Mouse (Mus musculus) kidney, postnatal 0 days (tissue): Measurements from ENCODE around the gene Napsa. TPM values are rescaled to one million over a fixed set of nuclear protein-coding genes. Genes with fewer than 3 reads are reported as not detected.
A peak's percentile ranks its signal among the peaks of the same experiment; 100 is the strongest.

Experiments used
- ATAC-seq: fragments of 200-750 bp; cut with Nextera tagmentation; replicated peaks from 2 replicates; pipeline ENCODE4 v1.8.0; 2017; ENCODE audit warnings: low read depth, moderate number of reproducible peaks, moderate TSS enrichment, moderate library complexity; ENCODE audit not compliant: low FRiP score
- DNase-seq: peaks from one replicate; pipeline ENCODE4 v3.0.0-alpha.2; 2016; ENCODE audit warnings: low spot score
- H3K27ac ChIP-seq: fragments of 300-500 bp; sonication (generic); 2 replicates; pipeline ENCODE4 v1.5.1; 2014; ENCODE audit warnings: mild to moderate bottlenecking
- H3K27me3 ChIP-seq: fragments of 300-500 bp; sonication (generic); 2 replicates; pipeline ENCODE4 v1.6.1; 2014; ENCODE audit warnings: low read length, mixed read lengths; ENCODE audit not compliant: insufficient read depth
- H3K36me3 ChIP-seq: fragments of 300-500 bp; sonication (generic); 2 replicates; pipeline ENCODE4 v1.6.1; 2014; ENCODE audit warnings: low read length, mixed read lengths; ENCODE audit not compliant: insufficient read depth
- H3K4me1 ChIP-seq: fragments of 300-500 bp; sonication (generic); replicated peaks from 2 replicates; pipeline ENCODE4 v1.6.1; 2014; ENCODE audit warnings: antibody characterized with exemption, low read length, mixed read lengths; ENCODE audit not compliant: insufficient read depth
- H3K4me2 ChIP-seq: fragments of 300-500 bp; sonication (generic); 2 replicates; pipeline ENCODE4 v1.6.1; 2014; ENCODE audit warnings: mild to moderate bottlenecking, low read length, moderate library complexity, mixed read lengths
- H3K4me3 ChIP-seq: fragments of 300-500 bp; sonication (generic); replicated peaks from 2 replicates; pipeline ENCODE4 v1.5.1; 2014; ENCODE audit warnings: low read depth, low read length
- H3K9ac ChIP-seq: fragments of 300-500 bp; sonication (generic); 2 replicates; pipeline ENCODE4 v1.6.1; 2014; ENCODE audit warnings: low read depth, low read length
- H3K9me3 ChIP-seq: fragments of 300-500 bp; sonication (generic); replicated peaks from 2 replicates; pipeline ENCODE4 v1.6.1; 2016; ENCODE audit warnings: low read length, inconsistent platforms, mixed read lengths
- CTCF ChIP-seq: IDR thresholded peaks from 2 replicates; pipeline ENCODE4 v1.5.1; 2016; ENCODE audit warnings: antibody characterized with exemption, low read depth, mild to moderate bottlenecking, moderate library complexity
- WGBS: fragments of 180-500 bp; shearing (Covaris S2); extraction: QIAGEN DNeasy Blood & Tissue Kit; methylation state at CpG from one replicate; pipeline ENCODE4 v1.1.7; 2014; 5-methylcytosine and 5-hydroxymethylcytosine counted together
- polyA plus RNA-seq: library from polyadenylated mRNA; unstranded; fragments of >200 nt; fragmentation: Nextera tagmentation; extraction: Ambion mirVana; gene quantifications from 2 replicates; pipeline ENCODE4 v1.2.1, GENCODE M21; 2015

Napsa gene
- polyA plus RNA-seq, 1 experiment from 2014 or later: 408 TPM

DNA sequence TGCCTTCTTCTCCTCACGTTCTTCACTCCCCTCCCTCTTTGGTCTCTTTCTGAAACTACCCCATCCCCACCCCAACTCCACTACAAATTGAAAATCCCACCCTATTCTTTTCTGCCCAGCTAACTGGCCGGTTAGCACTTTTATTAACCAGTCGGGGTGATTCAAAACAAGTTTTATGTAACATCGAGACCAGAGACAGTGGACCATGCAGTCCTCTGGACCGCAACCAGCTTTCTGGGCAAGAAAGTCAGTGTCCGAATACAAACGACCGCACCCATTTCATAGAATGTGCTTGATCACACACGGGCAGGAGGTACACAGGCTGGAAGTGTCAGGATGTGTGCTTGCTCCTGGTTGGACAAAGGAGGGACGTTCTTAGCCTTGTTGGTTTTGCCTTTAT lies 7.7 kb upstream of the Napsa start:
- Histone ChIP-seq H3K27ac (no peak overlapping the region), H3K4me2 (no peak overlapping the region), H3K4me1 (no peaks in the 10 kb centered on the region), H3K36me3 (no peaks in the 10 kb centered on the region), H3K9ac (no peak overlapping the region), H3K27me3 (no peaks in the 10 kb centered on the region), H3K4me3 (no peak overlapping the region), H3K9me3 (no peaks in the 10 kb centered on the region)
- no peak for TF ChIP-seq CTCF
- 65% methylated on average over 10 of the region's 10 CpGs for WGBS
- DNase-seq: no peak
- ATAC-seq: no peak

DNA sequence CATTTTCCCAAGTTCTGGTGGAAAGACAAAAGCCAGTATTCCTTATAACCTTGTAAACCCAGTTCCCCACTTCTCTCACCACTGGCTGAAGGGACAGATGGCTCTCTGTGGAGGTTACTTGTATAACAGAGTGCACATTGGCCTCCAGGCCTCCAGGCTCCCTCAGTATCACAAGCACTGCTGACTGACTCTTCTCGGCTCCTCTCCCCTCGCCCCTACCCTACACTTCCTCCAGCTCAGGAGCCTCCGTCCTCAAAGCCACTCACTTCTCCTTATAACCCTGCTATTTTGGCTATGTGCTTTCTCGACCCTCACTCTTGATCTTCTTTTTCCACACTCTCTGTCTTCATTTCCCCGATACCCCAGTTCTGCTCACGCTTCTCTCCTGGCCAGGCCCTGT lies 6.8 kb upstream of the Napsa start:
- no peak for ATAC-seq
- DNase-seq: no peak
- WGBS: 70% methylated on average over 6 of the region's 6 CpGs
- Histone ChIP-seq H3K4me2 (no peak overlapping the region), H3K36me3 (no peaks in the 10 kb centered on the region), H3K9ac (no peak overlapping the region), H3K4me1 (no peaks in the 10 kb centered on the region), H3K27ac (no peak overlapping the region), H3K27me3 (no peaks in the 10 kb centered on the region), H3K4me3 (no peak overlapping the region), H3K9me3 (no peaks in the 10 kb centered on the region)
- TF ChIP-seq CTCF: no peak

DNA sequence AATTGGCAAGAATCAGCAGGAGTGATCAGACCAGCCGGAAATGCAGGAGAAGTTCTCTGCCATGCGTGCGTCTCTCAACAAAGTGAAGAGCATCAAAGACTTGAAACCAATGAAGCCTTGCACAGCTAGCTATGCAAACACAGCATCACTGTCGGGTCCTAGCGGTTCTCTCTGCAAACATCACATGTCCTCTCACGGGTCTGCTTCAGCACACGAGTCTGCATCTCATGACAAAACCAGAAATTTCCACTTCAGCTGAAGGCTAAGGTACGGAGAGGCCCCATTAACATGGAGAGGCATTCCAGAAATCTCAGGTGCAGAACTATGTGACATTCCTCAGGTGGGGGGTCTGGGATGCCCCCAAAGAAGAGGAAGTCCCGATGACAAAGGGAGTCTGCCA lies 3.4 kb upstream of the Napsa start:
- Histone ChIP-seq H3K36me3 (no peaks in the 10 kb centered on the region), H3K4me1 (no peaks in the 10 kb centered on the region), H3K4me2 (no peak overlapping the region), H3K4me3 (no peak overlapping the region), H3K27me3 (no peaks in the 10 kb centered on the region), H3K9me3 (no peaks in the 10 kb centered on the region), H3K27ac (no peak overlapping the region), H3K9ac (no peak overlapping the region)
- no peak for TF ChIP-seq CTCF
- WGBS: 65% methylated on average over 9 of the region's 9 CpGs
- ATAC-seq (no peak), DNase-seq (no peak)

DNA sequence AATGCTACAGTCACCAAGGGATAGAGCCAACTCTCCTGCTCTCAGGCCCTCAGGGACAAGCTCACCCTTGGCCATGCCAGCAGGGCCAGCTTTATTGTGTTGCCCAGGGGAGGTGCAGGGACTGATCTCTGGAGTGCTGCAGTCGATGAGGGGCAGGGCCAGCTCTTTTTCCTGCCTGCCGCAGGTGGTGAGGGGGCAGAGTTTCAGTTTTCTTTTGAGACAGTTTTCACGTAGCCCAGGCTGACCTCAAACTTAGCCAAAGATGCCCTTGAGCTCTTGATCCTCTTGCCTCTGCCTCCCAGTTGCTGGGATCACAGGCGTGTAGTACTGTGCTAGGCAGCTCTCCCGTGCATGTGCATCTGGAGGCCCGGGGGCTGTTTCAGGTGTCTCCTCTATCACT lies 1.2 kb upstream of the Napsa start:
- TF ChIP-seq CTCF: no peak
- no peaks in the 10 kb centered on the region for H3K9me3 ChIP-seq
- H3K4me1 ChIP-seq: no peaks in the 10 kb centered on the region
- H3K4me2 ChIP-seq: no peak overlapping the region
- WGBS: 79% methylated on average over 6 of the region's 6 CpGs
- H3K27ac ChIP-seq: peak overlapping the region; percentile 65
- H3K36me3 ChIP-seq: no peaks in the 10 kb centered on the region
- DNase-seq (no peak), ATAC-seq (no peak)
- H3K4me3 ChIP-seq: no peak overlapping the region
- no peak overlapping the region for H3K9ac ChIP-seq
- H3K27me3 ChIP-seq: no peaks in the 10 kb centered on the region

DNA sequence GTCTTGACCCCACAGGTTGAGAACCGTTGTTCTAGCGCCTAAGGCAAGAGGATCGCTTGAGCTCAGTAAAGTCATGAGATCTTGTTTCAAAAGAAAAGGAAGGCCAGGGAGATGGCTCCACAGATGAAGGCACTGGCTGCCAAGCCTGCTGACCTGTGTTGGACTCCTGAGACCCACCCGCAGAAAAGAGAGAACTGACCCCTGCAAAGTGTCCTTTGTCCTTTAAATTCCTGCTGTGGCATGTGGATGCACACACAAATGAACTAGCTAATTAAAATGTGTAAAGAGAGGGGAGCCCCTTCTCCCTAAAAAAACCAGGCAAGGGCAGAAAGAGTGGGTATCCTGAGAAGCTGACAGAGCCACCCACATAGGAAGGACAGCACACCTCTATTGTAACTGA lies 369 bp upstream of the Napsa start:
- no peak overlapping the region for H3K4me2 ChIP-seq
- no peak overlapping the region for H3K9ac ChIP-seq
- H3K36me3 ChIP-seq: no peaks in the 10 kb centered on the region
- ATAC-seq (peak; percentile 74), DNase-seq (no peak)
- TF ChIP-seq CTCF: no peak
- no peak overlapping the region for H3K4me3 ChIP-seq
- H3K9me3 ChIP-seq: no peaks in the 10 kb centered on the region
- H3K27ac ChIP-seq: peak overlapping the region; percentile 65
- H3K4me1 ChIP-seq: no peaks in the 10 kb centered on the region
- 30% methylated on average over 4 of the region's 4 CpGs for WGBS
- H3K27me3 ChIP-seq: no peaks in the 10 kb centered on the region

DNA sequence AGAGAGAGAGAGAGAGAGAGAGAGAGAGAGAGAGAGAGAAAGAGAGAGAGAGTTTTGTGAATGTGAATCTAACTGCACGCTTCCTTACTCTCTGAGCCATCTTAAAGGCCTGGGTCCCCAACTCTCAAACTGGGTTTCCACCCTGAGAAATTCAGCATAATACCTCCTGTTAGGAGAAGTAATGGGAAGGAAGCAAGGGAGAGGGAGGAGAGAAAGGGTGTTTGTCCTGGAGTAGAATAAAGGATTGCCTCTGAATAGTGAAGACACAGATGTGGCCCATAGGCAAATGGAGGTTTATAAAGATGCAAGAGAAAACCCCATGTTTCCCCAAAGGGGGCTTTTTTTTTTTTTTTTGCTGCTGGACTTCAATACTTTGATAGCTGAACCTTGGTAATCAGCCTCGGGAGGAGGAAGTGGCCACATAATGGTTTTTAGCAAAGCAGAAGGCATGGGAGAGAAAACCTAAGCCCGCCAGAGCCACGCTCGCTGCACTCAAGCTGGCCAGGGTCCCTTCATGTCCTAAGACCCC lies 840 bp downstream of the Napsa start:
- Histone ChIP-seq H3K9me3 (no peaks in the 10 kb centered on the region), H3K4me2 (peak overlapping the region; percentile 25; the same call in 1 of the 2 replicates), H3K27ac (peak overlapping the region; percentile 65; the same call in 1 of the 2 replicates), H3K36me3 (no peaks in the 10 kb centered on the region), H3K27me3 (no peaks in the 10 kb centered on the region), H3K4me1 (no peaks in the 10 kb centered on the region), H3K4me3 (no peak overlapping the region), H3K9ac (no peak overlapping the region)
- no peak for ATAC-seq
- no peak for TF ChIP-seq CTCF
- DNase-seq: no peak
- 70% methylated on average over 5 of the region's 5 CpGs for WGBS

DNA sequence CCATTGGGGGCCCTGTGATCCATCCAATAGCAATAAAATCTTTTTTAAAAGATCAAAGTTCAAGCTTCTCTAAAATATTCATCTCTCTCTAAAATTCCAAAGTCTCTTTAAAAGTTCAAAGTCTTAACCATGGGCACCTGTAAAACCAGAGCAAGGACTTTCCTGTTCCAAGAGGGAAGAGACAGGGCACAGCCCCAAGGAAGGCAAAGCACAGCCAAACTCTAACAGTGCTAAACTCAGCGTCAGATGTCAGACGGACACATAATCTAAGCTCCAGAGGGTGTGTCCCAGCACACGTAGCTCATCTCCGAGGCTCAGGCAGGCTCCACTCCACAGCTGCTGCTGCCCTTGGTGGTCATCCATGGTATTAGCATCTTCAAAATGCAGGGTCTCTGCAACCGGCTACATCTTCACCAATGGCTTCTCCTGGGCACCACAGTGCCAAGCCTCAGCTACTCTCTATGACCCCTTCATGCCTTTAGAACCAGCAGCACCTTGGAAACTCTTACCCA lies 4.2 kb downstream of the Napsa start:
- Histone ChIP-seq H3K36me3 (no peaks in the 10 kb centered on the region), H3K4me2 (no peak overlapping the region), H3K9me3 (no peaks in the 10 kb centered on the region), H3K9ac (no peak overlapping the region), H3K4me1 (no peaks in the 10 kb centered on the region), H3K27me3 (no peaks in the 10 kb centered on the region), H3K4me3 (no peak overlapping the region), H3K27ac (no peak overlapping the region)
- DNase-seq: no peak
- 38% methylated on average over 5 of the region's 5 CpGs for WGBS
- ATAC-seq: no peak
- peak; percentile 11; the same call in 1 of the 2 replicates for TF ChIP-seq CTCF
